Mouse (Mus musculus) C2C12 (cell line): ENCODE data around the gene Ptpn7. TPM values are rescaled to one million over a fixed set of nuclear protein-coding genes. Genes with fewer than 3 reads are reported as not detected.

Source experiments
- H3K27me3 ChIP-seq: one replicate; pipeline ENCODE4 v1.6.1; 2011; ENCODE audit not compliant: control insufficient read depth, insufficient read depth, insufficient read length
- H3K36me3 ChIP-seq: one replicate; pipeline ENCODE4 v1.6.1; 2011; ENCODE audit not compliant: control insufficient read depth, insufficient read depth
- H3K4me3 ChIP-seq: one replicate; pipeline ENCODE4 v1.5.1; 2011; ENCODE audit warnings: mild to moderate bottlenecking, control low read depth; ENCODE audit not compliant: poor library complexity, insufficient read depth, severe bottlenecking
- H3K79me2 ChIP-seq: one replicate; pipeline ENCODE4 v1.6.1; 2011; ENCODE audit not compliant: control insufficient read depth, insufficient read depth
- H3K79me3 ChIP-seq: one replicate; pipeline ENCODE4 v1.6.1; 2011; ENCODE audit warnings: low read depth, control low read depth
- H3ac ChIP-seq: one replicate; pipeline ENCODE3; 2011; ENCODE audit warnings: low read depth; ENCODE audit not compliant: control insufficient read depth, insufficient read length
- CEBPB ChIP-seq: IDR thresholded peaks from one replicate; pipeline ENCODE4 v1.6.1; 2011; ENCODE audit warnings: low read depth, mild to moderate bottlenecking, control low read depth, moderate library complexity
- CTCF ChIP-seq: IDR thresholded peaks from one replicate; pipeline ENCODE4 v1.5.1; 2011; ENCODE audit not compliant: control insufficient read depth, insufficient read depth, insufficient read length
- FOSL1 ChIP-seq: IDR thresholded peaks from one replicate; pipeline ENCODE4 v1.8.0; 2011; ENCODE audit warnings: mild to moderate bottlenecking, low read length; ENCODE audit not compliant: poor library complexity, insufficient read depth, severe bottlenecking
- MAX ChIP-seq: IDR thresholded peaks from one replicate; pipeline ENCODE4 v1.6.1; 2011; ENCODE audit warnings: mild to moderate bottlenecking, control low read depth
- MYOD1 ChIP-seq: IDR thresholded peaks from one replicate; pipeline ENCODE4 v1.6.1; 2011; ENCODE audit warnings: low read depth; ENCODE audit not compliant: control insufficient read depth, insufficient read length
- MYOG ChIP-seq: IDR thresholded peaks from one replicate; pipeline ENCODE4 v1.6.1; 2011; ENCODE audit not compliant: control insufficient read depth, insufficient read length; ENCODE audit errors: extremely low read depth
- USF1 ChIP-seq: IDR thresholded peaks from one replicate; pipeline ENCODE4 v1.6.1; 2011; ENCODE audit warnings: low read depth, mild to moderate bottlenecking, control low read depth, moderate library complexity
- polyA plus RNA-seq: library from polyadenylated mRNA; unstranded; fragments of >200 nt; fragmentation: generic; extraction: Trizol; gene quantifications from one replicate; pipeline ENCODE4 v1.2.1, GENCODE M21; 2012; ENCODE audit warnings: missing spikeins

Ptpn7 gene
- polyA plus RNA-seq, 1 experiment = 0.80 TPM

DNA sequence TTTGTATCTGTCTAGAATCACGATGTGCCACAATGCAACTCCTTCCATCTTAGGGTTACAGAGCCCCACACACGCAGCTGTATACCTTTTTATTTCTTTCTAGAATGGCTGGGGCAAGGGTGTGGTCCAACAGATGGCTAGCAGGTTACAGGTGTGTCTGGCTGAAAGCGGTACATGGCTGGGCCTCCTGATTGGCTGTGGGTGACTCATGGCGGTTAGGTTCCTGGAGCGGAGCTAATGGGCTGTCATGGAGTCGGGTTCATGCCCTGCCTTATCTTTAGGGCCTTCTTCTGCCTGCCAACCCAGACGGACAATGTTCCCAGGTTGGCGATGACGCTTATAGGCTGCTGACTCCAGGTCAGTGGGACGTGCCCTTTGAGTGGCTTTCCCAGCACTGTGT is 48.3 kb downstream of the Ptpn7 start:
- Histone ChIP-seq H3K27me3 (no peaks in the 10 kb centered on the region), H3K4me3 (no peak overlapping the region), H3ac (no peak overlapping the region), H3K79me2 (no peaks in the 10 kb centered on the region), H3K36me3 (no peaks in the 10 kb centered on the region), H3K79me3 (no peaks in the 10 kb centered on the region)
- TF ChIP-seq CEBPB (no peak), USF1 (no peak), FOSL1 (no peak), MYOG (no peak), CTCF (no peak), MAX (no peak), MYOD1 (no peak)

DNA sequence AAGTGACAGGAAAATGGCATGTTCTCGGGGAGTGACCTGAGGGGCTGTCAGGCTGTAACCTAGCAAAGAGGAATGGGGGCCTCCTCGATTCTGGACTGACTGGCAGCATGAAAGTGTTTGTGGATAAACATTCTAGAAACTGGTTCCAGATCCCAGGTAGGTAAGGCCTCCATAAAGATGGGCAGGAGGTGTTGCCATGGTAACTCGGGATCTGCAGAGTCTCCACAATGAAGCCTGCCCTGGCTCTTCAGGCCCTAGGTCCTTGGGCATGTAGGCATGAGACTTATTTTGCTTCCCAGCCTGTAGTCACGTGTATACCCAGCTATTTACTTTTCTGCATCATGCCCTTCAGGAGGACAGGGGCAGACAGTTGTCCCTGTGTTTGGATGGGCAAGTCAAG is 48.8 kb downstream of the Ptpn7 start:
- H3K79me3 ChIP-seq = no peaks in the 10 kb centered on the region
- H3K79me2 ChIP-seq = no peaks in the 10 kb centered on the region
- no peaks in the 10 kb centered on the region for H3K27me3 ChIP-seq
- TF ChIP-seq CTCF (no peak), MYOG (no peak), USF1 (no peak), MYOD1 (no peak), MAX (no peak), CEBPB (no peak), FOSL1 (no peak)
- H3K4me3 ChIP-seq = no peak overlapping the region
- H3ac ChIP-seq = no peak overlapping the region
- H3K36me3 ChIP-seq = no peaks in the 10 kb centered on the region

DNA sequence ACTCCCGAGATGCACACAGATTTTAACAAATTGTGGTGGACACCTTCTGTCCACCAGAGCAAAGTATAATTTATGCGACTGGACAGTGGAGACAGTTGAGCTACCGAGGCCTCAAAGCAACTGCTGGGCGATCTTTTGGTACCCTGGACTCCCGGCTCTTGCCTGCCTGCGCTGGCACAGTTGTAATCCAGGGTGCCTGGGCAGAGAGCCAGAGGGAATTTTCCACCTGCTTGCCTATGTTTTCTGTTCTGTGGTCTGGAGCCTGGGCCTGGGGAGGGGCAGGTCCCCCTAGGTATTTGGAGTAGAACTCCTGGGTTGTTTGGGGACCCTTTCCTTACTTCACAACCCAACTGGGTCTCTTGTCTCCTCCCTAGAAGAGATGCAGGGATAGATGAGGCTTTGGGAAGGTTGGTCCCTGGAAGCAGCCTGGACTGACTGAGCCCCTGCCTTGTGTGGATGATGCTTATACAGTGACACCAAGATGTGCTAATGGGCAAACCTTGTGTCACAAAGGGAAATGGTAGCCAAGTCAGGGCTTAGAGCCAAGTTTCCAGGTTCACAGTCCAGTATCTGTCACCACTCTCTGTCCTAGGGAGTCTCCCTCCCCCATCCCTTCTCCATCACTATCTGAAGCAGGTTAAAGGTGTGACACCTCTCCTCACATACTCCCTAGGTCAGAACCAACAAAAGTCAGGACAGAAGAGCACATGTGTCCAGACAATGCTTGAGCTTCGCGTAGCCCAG is 49.6 kb downstream of the Ptpn7 start:
- Histone ChIP-seq H3K36me3 (no peaks in the 10 kb centered on the region), H3K4me3 (no peak overlapping the region), H3K27me3 (no peaks in the 10 kb centered on the region), H3K79me3 (no peaks in the 10 kb centered on the region), H3ac (no peak overlapping the region), H3K79me2 (no peaks in the 10 kb centered on the region)
- no peak for TF ChIP-seq FOSL1

DNA sequence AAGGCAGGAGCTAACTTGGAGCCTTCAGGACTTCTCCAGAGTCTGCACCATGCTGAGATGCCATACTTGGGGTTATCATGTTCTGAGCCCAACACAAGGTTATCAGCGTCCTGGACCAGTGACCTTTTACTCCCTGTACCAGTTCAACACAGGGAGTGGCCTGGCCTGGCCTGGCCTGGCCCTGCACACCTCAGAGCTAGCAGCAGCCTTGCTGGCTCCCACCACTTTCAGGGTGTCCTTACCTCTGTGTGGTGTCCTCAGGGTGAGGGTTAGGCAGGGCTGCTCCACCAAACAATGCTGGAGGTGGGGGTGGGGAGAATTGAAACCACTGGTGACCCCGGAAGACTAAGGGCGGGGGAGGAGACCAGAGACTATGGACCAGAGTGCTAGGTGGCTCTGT is 50.5 kb downstream of the Ptpn7 start:
- TF ChIP-seq FOSL1 (no peak), CTCF (no peak), MYOD1 (no peak), USF1 (no peak), CEBPB (no peak), MAX (no peak), MYOG (no peak)
- Histone ChIP-seq H3K27me3 (no peaks in the 10 kb centered on the region), H3K79me3 (no peaks in the 10 kb centered on the region), H3K4me3 (no peak overlapping the region), H3K79me2 (no peaks in the 10 kb centered on the region), H3K36me3 (no peaks in the 10 kb centered on the region), H3ac (no peak overlapping the region)

DNA sequence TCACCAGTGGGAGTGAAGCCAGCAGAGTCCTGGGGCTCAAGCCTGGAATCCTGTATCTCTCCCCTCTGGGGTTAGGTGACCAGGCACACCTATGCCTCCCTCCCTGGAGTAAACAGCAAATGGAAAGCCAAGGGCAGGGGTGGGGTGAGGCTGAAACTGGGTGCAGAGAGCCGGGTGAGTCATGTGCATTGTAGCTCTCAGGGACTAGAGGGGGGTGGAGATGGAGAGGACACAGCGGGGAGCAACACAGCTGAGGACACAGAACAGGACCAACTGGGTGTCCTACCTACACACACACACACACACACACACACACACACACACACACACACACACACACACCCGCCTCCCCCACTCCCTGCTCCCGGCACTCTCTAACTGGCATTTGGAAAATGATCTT is 50.9 kb downstream of the Ptpn7 start:
- Histone ChIP-seq H3K4me3 (no peak overlapping the region), H3K79me3 (no peaks in the 10 kb centered on the region), H3K27me3 (no peaks in the 10 kb centered on the region), H3ac (no peak overlapping the region), H3K36me3 (no peaks in the 10 kb centered on the region), H3K79me2 (no peaks in the 10 kb centered on the region)
- TF ChIP-seq MYOD1 (peak; percentile 7), MAX (no peak)

DNA sequence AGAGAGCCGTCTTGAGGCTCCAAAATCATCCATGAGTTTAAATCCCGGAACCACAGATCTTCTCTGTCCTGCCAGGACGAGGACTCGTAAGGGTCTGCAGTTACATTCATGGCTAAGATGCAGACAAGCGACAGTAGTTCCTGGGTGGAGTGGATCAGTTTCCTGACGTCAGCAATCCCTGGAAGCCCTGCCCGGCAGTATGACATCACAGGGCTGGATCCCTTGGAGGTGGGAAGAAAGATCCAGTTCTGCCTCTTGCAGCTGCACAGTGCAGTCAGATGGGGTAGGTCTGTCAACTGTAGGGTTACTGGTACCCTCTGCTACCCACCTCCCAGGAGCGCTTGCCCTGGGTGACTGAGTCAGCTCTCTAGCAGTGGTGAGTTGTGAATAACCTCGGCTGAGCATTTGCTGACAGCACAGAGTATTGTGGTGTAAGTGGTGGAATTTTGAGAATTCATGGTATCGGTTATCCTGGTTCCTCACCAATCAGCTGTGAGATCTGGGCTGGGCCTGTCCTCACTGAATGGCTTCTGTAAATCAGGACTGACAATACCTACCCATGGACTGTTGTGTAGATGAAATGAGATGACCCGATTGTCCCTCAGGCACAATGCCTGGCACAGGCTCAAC is 51.6 kb downstream of the Ptpn7 start:
- Histone ChIP-seq H3ac (peak overlapping the region; percentile 33), H3K79me3 (no peaks in the 10 kb centered on the region), H3K4me3 (no peak overlapping the region), H3K79me2 (no peaks in the 10 kb centered on the region), H3K27me3 (no peaks in the 10 kb centered on the region), H3K36me3 (no peaks in the 10 kb centered on the region)
- TF ChIP-seq CTCF (no peak), MYOD1 (peak; percentile 1)
